Mouse (Mus musculus) myocyte (in vitro differentiated cells): ENCODE results near the gene Rdm1.

ENCODE experiments used
- CEBPB ChIP-seq: IDR thresholded peaks from 2 replicates; pipeline ENCODE4 v1.6.1; 2011; ENCODE audit warnings: mild to moderate bottlenecking, moderate library complexity; ENCODE audit not compliant: poor library complexity, insufficient read depth, severe bottlenecking
- E2F4 ChIP-seq: IDR thresholded peaks from one replicate; pipeline ENCODE4 v1.6.1; 2011; ENCODE audit warnings: mild to moderate bottlenecking, control low read depth, moderate library complexity; ENCODE audit not compliant: insufficient read depth
- MAX ChIP-seq: IDR thresholded peaks from one replicate; pipeline ENCODE4 v1.6.1; 2011; ENCODE audit warnings: low read depth, mild to moderate bottlenecking, control low read depth
- MYOD1 ChIP-seq, 3 experiments: IDR thresholded peaks; one replicate each; pipeline ENCODE4 v1.6.1; 2011; ENCODE audit warnings: control low read depth in 2 of 3, low read depth in 2 of 3, mild to moderate bottlenecking in 2 of 3, moderate library complexity in 1 of 3; ENCODE audit not compliant: insufficient read length in 2 of 3, control insufficient read depth in 1 of 3
- MYOG ChIP-seq, 3 experiments: IDR thresholded peaks; one replicate each; pipeline ENCODE4 v1.6.1; 2011; ENCODE audit warnings: control low read depth in 2 of 3, low read depth in 2 of 3, mild to moderate bottlenecking in 2 of 3; ENCODE audit not compliant: insufficient read length in 2 of 3, control insufficient read depth in 1 of 3, insufficient read depth in 1 of 3
- POLR2A ChIP-seq: IDR thresholded peaks from one replicate; pipeline ENCODE4 v1.6.1; 2011; ENCODE audit warnings: low read depth, mild to moderate bottlenecking, control low read depth, moderate library complexity; ENCODE audit not compliant: insufficient read length
- POLR2AphosphoS2 ChIP-seq: IDR thresholded peaks from one replicate; pipeline ENCODE4 v1.6.1; 2011; ENCODE audit warnings: low read depth, control low read depth; ENCODE audit not compliant: insufficient read length
- REST ChIP-seq: IDR thresholded peaks from one replicate; pipeline ENCODE4 v1.6.1; 2011; ENCODE audit warnings: mild to moderate bottlenecking, control low read depth, moderate library complexity; ENCODE audit not compliant: insufficient read depth, insufficient read length
- SRF ChIP-seq: IDR thresholded peaks from one replicate; pipeline ENCODE4 v1.6.1; 2011; ENCODE audit warnings: low read depth; ENCODE audit not compliant: control insufficient read depth, insufficient read length
- TCF12 ChIP-seq: IDR thresholded peaks from one replicate; pipeline ENCODE4 v1.6.1; 2011; ENCODE audit warnings: mild to moderate bottlenecking, control low read depth; ENCODE audit not compliant: poor library complexity, insufficient read depth, severe bottlenecking
- TCF3 ChIP-seq: IDR thresholded peaks from one replicate; pipeline ENCODE4 v1.6.1; 2011; ENCODE audit warnings: low read depth, control low read depth; ENCODE audit not compliant: insufficient read length
- USF1 ChIP-seq: IDR thresholded peaks from one replicate; pipeline ENCODE4 v1.6.1; 2011; ENCODE audit warnings: low read depth, mild to moderate bottlenecking, control low read depth, moderate library complexity

DNA sequence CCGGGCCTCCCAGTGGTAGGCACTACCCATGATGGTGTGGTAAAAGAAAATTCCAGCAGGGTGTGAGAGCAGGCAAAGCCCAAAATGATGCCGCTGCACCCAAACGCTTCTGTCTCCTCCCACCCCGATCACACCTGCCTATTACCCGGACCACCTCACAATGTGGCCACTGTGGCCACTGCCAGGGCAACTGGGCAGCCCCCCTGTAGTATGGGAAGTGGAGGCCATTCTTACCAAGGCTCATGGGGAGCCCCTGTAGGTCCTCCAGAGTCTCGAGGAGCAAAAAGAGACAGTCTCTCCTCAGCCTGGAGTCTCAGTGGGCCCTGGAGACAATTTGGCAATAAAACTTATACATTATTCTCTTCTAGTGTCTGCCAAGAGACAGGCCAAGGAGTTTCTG lies 27.8 kb upstream of the Rdm1 start, which contains the start of gene Gm11634:
- TF ChIP-seq SRF (no peak), POLR2A (no peak), USF1 (no peak), POLR2AphosphoS2 (no peak), MYOD1 (IDR thresholded peaks at IDR 0.05; ENCODE audit: control insufficient read depth in 1 of 3, insufficient read length in 2 of 3, low read depth in 2 of 3) (no peak), MYOG (IDR thresholded peaks at IDR 0.05; ENCODE audit: control insufficient read depth in 1 of 3, insufficient read depth in 1 of 3, insufficient read length in 2 of 3, low read depth in 2 of 3) (no peak), TCF12 (no peak), MAX (no peak), TCF3 (no peak), E2F4 (no peak), CEBPB (no peak), REST (no peak)
